Mouse (Mus musculus) C2C12 (cell line): ENCODE data around the gene Med26. TPM values are rescaled to one million over a fixed set of nuclear protein-coding genes. Genes with fewer than 3 reads are reported as not detected.

Experiments used
- H3K27me3 ChIP-seq: one replicate; pipeline ENCODE4 v1.6.1; 2011; ENCODE audit not compliant: control insufficient read depth, insufficient read depth, insufficient read length
- H3K36me3 ChIP-seq: one replicate; pipeline ENCODE4 v1.6.1; 2011; ENCODE audit not compliant: control insufficient read depth, insufficient read depth
- H3K4me3 ChIP-seq: one replicate; pipeline ENCODE4 v1.5.1; 2011; ENCODE audit warnings: mild to moderate bottlenecking, control low read depth; ENCODE audit not compliant: poor library complexity, insufficient read depth, severe bottlenecking
- H3K79me2 ChIP-seq: one replicate; pipeline ENCODE4 v1.6.1; 2011; ENCODE audit not compliant: control insufficient read depth, insufficient read depth
- H3K79me3 ChIP-seq: one replicate; pipeline ENCODE4 v1.6.1; 2011; ENCODE audit warnings: low read depth, control low read depth
- H3ac ChIP-seq: one replicate; pipeline ENCODE3; 2011; ENCODE audit warnings: low read depth; ENCODE audit not compliant: control insufficient read depth, insufficient read length
- CEBPB ChIP-seq: IDR thresholded peaks from one replicate; pipeline ENCODE4 v1.6.1; 2011; ENCODE audit warnings: low read depth, mild to moderate bottlenecking, control low read depth, moderate library complexity
- CTCF ChIP-seq: IDR thresholded peaks from one replicate; pipeline ENCODE4 v1.5.1; 2011; ENCODE audit not compliant: control insufficient read depth, insufficient read depth, insufficient read length
- FOSL1 ChIP-seq: IDR thresholded peaks from one replicate; pipeline ENCODE4 v1.8.0; 2011; ENCODE audit warnings: mild to moderate bottlenecking, low read length; ENCODE audit not compliant: poor library complexity, insufficient read depth, severe bottlenecking
- MAX ChIP-seq: IDR thresholded peaks from one replicate; pipeline ENCODE4 v1.6.1; 2011; ENCODE audit warnings: mild to moderate bottlenecking, control low read depth
- MYOD1 ChIP-seq: IDR thresholded peaks from one replicate; pipeline ENCODE4 v1.6.1; 2011; ENCODE audit warnings: low read depth; ENCODE audit not compliant: control insufficient read depth, insufficient read length
- MYOG ChIP-seq: IDR thresholded peaks from one replicate; pipeline ENCODE4 v1.6.1; 2011; ENCODE audit not compliant: control insufficient read depth, insufficient read length; ENCODE audit errors: extremely low read depth
- USF1 ChIP-seq: IDR thresholded peaks from one replicate; pipeline ENCODE4 v1.6.1; 2011; ENCODE audit warnings: low read depth, mild to moderate bottlenecking, control low read depth, moderate library complexity
- polyA plus RNA-seq: library from polyadenylated mRNA; unstranded; fragments of >200 nt; fragmentation: generic; extraction: Trizol; gene quantifications from one replicate; pipeline ENCODE4 v1.2.1, GENCODE M21; 2012; ENCODE audit warnings: missing spikeins

Gene Med26
- polyA plus RNA-seq, 1 experiment, result 7.8 TPM

- Histone ChIP-seq H3K79me3 (peaks cover 26% of the 10 kb centered on the region), H3K79me2 (peaks cover 36% of the 10 kb centered on the region), H3ac (no peak overlapping the region), H3K27me3 (no peaks in the 10 kb centered on the region), H3K4me3 (no peak overlapping the region), H3K36me3 (peaks cover 87% of the 10 kb centered on the region)
- TF ChIP-seq FOSL1 (no peak), MAX (no peak), MYOG (no peak), CTCF (no peak), CEBPB (no peak)
Measured at GRCm38 (mm10) chr8:72469243-72469642, 78.8 kb downstream of the Med26 start.

- no peaks in the 10 kb centered on the region for H3K79me2 ChIP-seq
- H3K36me3 ChIP-seq, result peaks cover 89% of the 10 kb centered on the region
- TF ChIP-seq MYOG, result no peak
- TF ChIP-seq CEBPB, result no peak
- TF ChIP-seq USF1, result no peak
- no peak for TF ChIP-seq CTCF
- no peak for TF ChIP-seq MAX
- TF ChIP-seq MYOD1, result no peak
- TF ChIP-seq FOSL1, result no peak
- H3K79me3 ChIP-seq, result no peaks in the 10 kb centered on the region
- no peak overlapping the region for H3K4me3 ChIP-seq
- H3K27me3 ChIP-seq, result no peaks in the 10 kb centered on the region
- no peak overlapping the region for H3ac ChIP-seq
Measured at GRCm38 (mm10) chr8:72464211-72464610, 83.9 kb downstream of the Med26 start.

DNA sequence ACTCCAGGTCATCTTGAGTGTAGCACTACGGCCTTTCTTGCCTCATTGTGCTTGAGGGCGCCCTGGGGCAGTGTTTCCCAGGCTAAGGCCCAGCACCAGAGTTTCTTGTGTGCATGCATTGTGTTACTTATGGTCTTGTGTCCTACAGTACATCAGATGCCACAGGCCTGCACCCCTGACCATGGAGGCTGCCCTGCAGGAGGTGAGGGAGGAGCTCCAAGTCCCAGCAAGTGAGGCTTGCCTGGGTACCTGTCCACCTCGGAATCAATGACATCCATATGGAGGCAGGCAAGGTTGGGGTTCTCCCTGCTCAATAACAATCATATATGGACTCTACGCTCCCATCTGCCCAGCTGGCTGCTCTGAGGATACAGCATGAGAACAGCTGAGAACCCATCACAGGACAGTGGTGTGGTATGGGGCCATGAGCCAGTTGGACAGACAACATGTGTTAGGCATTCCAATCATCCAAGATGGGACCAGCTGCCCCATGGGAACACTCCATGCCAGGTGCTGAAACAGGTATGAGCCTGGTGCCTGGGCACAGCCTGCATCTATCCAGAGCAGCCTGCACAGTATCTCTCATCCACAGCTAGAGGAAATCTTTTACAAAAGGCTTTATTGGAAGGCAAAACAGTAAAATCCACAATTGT is 88.1 kb downstream of the Med26 start:
- H3K79me3 ChIP-seq, result no peaks in the 10 kb centered on the region
- peaks cover 56% of the 10 kb centered on the region for H3K36me3 ChIP-seq

GRCm38 (mm10) chr8:72458457-72458856 is 89.6 kb downstream of the Med26 start:
- peaks cover 44% of the 10 kb centered on the region for H3K36me3 ChIP-seq
- H3K27me3 ChIP-seq, result no peaks in the 10 kb centered on the region
- TF ChIP-seq FOSL1 (no peak), USF1 (no peak), MYOD1 (no peak), MYOG (no peak), CEBPB (no peak), CTCF (no peak), MAX (no peak)
- H3K4me3 ChIP-seq, result no peak overlapping the region
- H3K79me2 ChIP-seq, result no peaks in the 10 kb centered on the region
- no peak overlapping the region for H3ac ChIP-seq
- no peaks in the 10 kb centered on the region for H3K79me3 ChIP-seq

More for the DNA sequence above, 88.1 kb downstream of the Med26 start:
- TF ChIP-seq FOSL1 (no peak), USF1 (no peak), MYOD1 (no peak)
- Histone ChIP-seq H3K79me2 (no peaks in the 10 kb centered on the region), H3K27me3 (no peaks in the 10 kb centered on the region), H3ac (no peak overlapping the region), H3K4me3 (no peak overlapping the region)

GRCm38 (mm10) chr8:72457806-72458205 is 90.3 kb downstream of the Med26 start:
- H3K4me3 ChIP-seq, result no peak overlapping the region
- H3K79me3 ChIP-seq, result no peaks in the 10 kb centered on the region
- H3K36me3 ChIP-seq, result peaks cover 40% of the 10 kb centered on the region
- no peak overlapping the region for H3ac ChIP-seq
- no peaks in the 10 kb centered on the region for H3K79me2 ChIP-seq
- no peaks in the 10 kb centered on the region for H3K27me3 ChIP-seq
- no peak for TF ChIP-seq CTCF
- TF ChIP-seq MYOD1, result no peak
- no peak for TF ChIP-seq MYOG
- TF ChIP-seq FOSL1, result no peak
- TF ChIP-seq MAX, result no peak
- TF ChIP-seq CEBPB, result no peak
- TF ChIP-seq USF1, result no peak

GRCm38 (mm10) chr8:72455317-72455716 is 92.8 kb downstream of the Med26 start:
- Histone ChIP-seq H3K79me2 (no peaks in the 10 kb centered on the region), H3K36me3 (peaks cover 26% of the 10 kb centered on the region), H3ac (no peak overlapping the region)

More at GRCm38 (mm10) chr8:72455317-72455716, 92.8 kb downstream of the Med26 start:
- no peaks in the 10 kb centered on the region for H3K27me3 ChIP-seq
- no peaks in the 10 kb centered on the region for H3K79me3 ChIP-seq
- no peak overlapping the region for H3K4me3 ChIP-seq
- no peak for TF ChIP-seq CEBPB
- no peak for TF ChIP-seq FOSL1
- no peak for TF ChIP-seq MAX
- TF ChIP-seq USF1, result no peak
- no peak for TF ChIP-seq MYOD1
- TF ChIP-seq CTCF, result no peak
- TF ChIP-seq MYOG, result no peak
